Mouse (Mus musculus): ENCODE data around the gene Hdac7. TPM values are rescaled to one million over a fixed set of nuclear protein-coding genes. Genes with fewer than 3 reads are reported as not detected.

The Hdac7 gene
- polyA plus RNA-seq, 1 experiment, result 14.4 TPM

GRCm38 (mm10) chr15:97828901-97829338 lies 15.4 kb downstream of the Hdac7 start:
- Histone ChIP-seq H3K4me1 (ENCODE audit: control insufficient read depth, insufficient read depth, low read length) (no peaks in the 10 kb centered on the region), H3K27ac (ENCODE audit: insufficient read depth, low read length) (no peak overlapping the region), H3K36me3 (ENCODE audit: control insufficient read depth, insufficient read depth, low read length, poor library complexity, severe bottlenecking) (no peaks in the 10 kb centered on the region), H3K9me3 (replicated peaks; ENCODE audit: control insufficient read depth, insufficient read depth, low read length, poor library complexity, severe bottlenecking) (no peaks in the 10 kb centered on the region), H3K27me3 (ENCODE audit: control insufficient read depth, insufficient read depth, low read length, poor library complexity, severe bottlenecking) (peaks cover 6% of the 10 kb centered on the region; the same call in 1 of the 2 replicates), H3K9ac (ENCODE audit: low read depth, poor library complexity, severe bottlenecking) (no peak overlapping the region), H3K4me3 (ENCODE audit: low read depth, low read length) (no peak overlapping the region)
- no peak for TF ChIP-seq EP300 (IDR thresholded peaks at IDR 0.05; ENCODE audit: insufficient read depth, low read depth, low read length)
- TF ChIP-seq CTCF (IDR thresholded peaks at IDR 0.05; ENCODE audit: low read depth, low read length), result no peak
- no peak for TF ChIP-seq POLR2A (IDR thresholded peaks at IDR 0.05; ENCODE audit: insufficient read depth, low read length)

DNA sequence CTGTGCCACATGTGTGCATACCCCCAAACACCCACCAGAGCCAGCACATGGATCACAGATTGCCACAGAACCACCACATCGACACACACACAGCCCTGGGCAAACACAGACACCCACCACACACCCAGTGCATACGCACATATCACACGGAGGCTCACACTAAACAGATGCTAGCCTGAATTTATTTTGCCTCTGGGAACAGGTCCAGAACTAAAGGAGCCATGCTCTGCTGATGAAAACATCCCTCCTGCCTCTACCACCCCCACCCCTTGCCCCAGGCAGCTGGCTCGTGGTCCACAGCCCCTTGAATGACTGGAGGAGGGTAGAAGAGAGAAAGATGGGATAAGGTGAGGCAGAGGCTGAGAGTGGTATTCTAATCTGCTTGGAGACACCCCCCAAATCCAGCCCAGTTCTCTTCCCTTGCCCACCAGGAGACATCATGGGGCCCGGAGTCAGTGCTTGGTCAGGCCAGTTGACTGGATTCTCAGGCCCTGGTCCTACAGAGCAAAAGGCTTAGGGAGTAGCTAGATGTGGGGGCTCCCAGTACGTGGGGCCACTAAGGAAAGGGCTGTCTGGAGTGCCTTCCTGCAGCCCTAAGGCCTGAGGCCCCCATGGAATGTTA lies 16.0 kb downstream of the Hdac7 start:
- Histone ChIP-seq H3K4me1 (ENCODE audit: control insufficient read depth, insufficient read depth, low read length) (no peaks in the 10 kb centered on the region), H3K9ac (ENCODE audit: low read depth, poor library complexity, severe bottlenecking) (no peak overlapping the region), H3K4me3 (ENCODE audit: low read depth, low read length) (no peak overlapping the region), H3K9me3 (replicated peaks; ENCODE audit: control insufficient read depth, insufficient read depth, low read length, poor library complexity, severe bottlenecking) (no peaks in the 10 kb centered on the region), H3K27me3 (ENCODE audit: control insufficient read depth, insufficient read depth, low read length, poor library complexity, severe bottlenecking) (peaks cover 6% of the 10 kb centered on the region; the same call in 1 of the 2 replicates), H3K36me3 (ENCODE audit: control insufficient read depth, insufficient read depth, low read length, poor library complexity, severe bottlenecking) (no peaks in the 10 kb centered on the region), H3K27ac (ENCODE audit: insufficient read depth, low read length) (no peak overlapping the region)
- TF ChIP-seq POLR2A (IDR thresholded peaks at IDR 0.05; ENCODE audit: insufficient read depth, low read length) (no peak), EP300 (IDR thresholded peaks at IDR 0.05; ENCODE audit: insufficient read depth, low read depth, low read length) (no peak)

DNA sequence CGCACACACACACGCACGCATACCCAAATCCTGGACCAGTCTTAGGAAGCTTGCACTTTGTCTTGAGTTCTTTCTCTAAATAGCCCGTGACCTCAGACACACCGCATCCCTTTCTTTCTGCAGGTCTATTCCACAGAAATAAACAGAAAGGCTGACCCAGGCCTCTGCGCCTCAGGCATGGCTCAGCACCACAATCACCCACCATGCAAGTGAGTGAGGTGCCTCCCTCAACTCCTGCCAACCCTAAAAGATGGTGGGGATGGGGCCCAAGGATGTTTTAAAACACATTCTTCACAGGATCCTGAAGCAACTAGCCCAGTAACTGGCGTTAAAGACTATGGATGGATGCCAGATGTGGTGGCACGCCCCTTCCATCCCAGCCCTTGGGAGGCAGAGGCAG lies 16.9 kb downstream of the Hdac7 start:
- Histone ChIP-seq H3K4me1 (ENCODE audit: control insufficient read depth, insufficient read depth, low read length) (no peaks in the 10 kb centered on the region), H3K9ac (ENCODE audit: low read depth, poor library complexity, severe bottlenecking) (no peak overlapping the region), H3K4me3 (ENCODE audit: low read depth, low read length) (no peak overlapping the region), H3K36me3 (ENCODE audit: control insufficient read depth, insufficient read depth, low read length, poor library complexity, severe bottlenecking) (no peaks in the 10 kb centered on the region), H3K9me3 (replicated peaks; ENCODE audit: control insufficient read depth, insufficient read depth, low read length, poor library complexity, severe bottlenecking) (no peaks in the 10 kb centered on the region), H3K27me3 (ENCODE audit: control insufficient read depth, insufficient read depth, low read length, poor library complexity, severe bottlenecking) (peaks cover 6% of the 10 kb centered on the region; the same call in 1 of the 2 replicates), H3K27ac (ENCODE audit: insufficient read depth, low read length) (no peak overlapping the region)
- TF ChIP-seq EP300 (IDR thresholded peaks at IDR 0.05; ENCODE audit: insufficient read depth, low read depth, low read length) (no peak), POLR2A (IDR thresholded peaks at IDR 0.05; ENCODE audit: insufficient read depth, low read length) (no peak), CTCF (IDR thresholded peaks at IDR 0.05; ENCODE audit: low read depth, low read length) (no peak)

- Histone ChIP-seq H3K36me3 (ENCODE audit: control insufficient read depth, insufficient read depth, low read length, poor library complexity, severe bottlenecking) (no peaks in the 10 kb centered on the region), H3K27me3 (ENCODE audit: control insufficient read depth, insufficient read depth, low read length, poor library complexity, severe bottlenecking) (peaks cover 6% of the 10 kb centered on the region; the same call in 1 of the 2 replicates), H3K4me1 (ENCODE audit: control insufficient read depth, insufficient read depth, low read length) (no peaks in the 10 kb centered on the region), H3K9ac (ENCODE audit: low read depth, poor library complexity, severe bottlenecking) (no peak overlapping the region), H3K9me3 (replicated peaks; ENCODE audit: control insufficient read depth, insufficient read depth, low read length, poor library complexity, severe bottlenecking) (no peaks in the 10 kb centered on the region), H3K4me3 (ENCODE audit: low read depth, low read length) (no peak overlapping the region), H3K27ac (ENCODE audit: insufficient read depth, low read length) (no peak overlapping the region)
- TF ChIP-seq CTCF (IDR thresholded peaks at IDR 0.05; ENCODE audit: low read depth, low read length) (no peak), POLR2A (IDR thresholded peaks at IDR 0.05; ENCODE audit: insufficient read depth, low read length) (no peak), EP300 (IDR thresholded peaks at IDR 0.05; ENCODE audit: insufficient read depth, low read depth, low read length) (no peak)
These were observed 17.6 kb downstream of the Hdac7 start for GRCm38 (mm10) chr15:97826588-97827261.

GRCm38 (mm10) chr15:97825941-97826587 lies 18.2 kb downstream of the Hdac7 start:
- no peaks in the 10 kb centered on the region for H3K4me1 ChIP-seq (ENCODE audit: control insufficient read depth, insufficient read depth, low read length)
- no peak for TF ChIP-seq CTCF (IDR thresholded peaks at IDR 0.05; ENCODE audit: low read depth, low read length)
- no peak for TF ChIP-seq EP300 (IDR thresholded peaks at IDR 0.05; ENCODE audit: insufficient read depth, low read depth, low read length)
- TF ChIP-seq POLR2A (IDR thresholded peaks at IDR 0.05; ENCODE audit: insufficient read depth, low read length), result no peak

More at GRCm38 (mm10) chr15:97825941-97826587, 18.2 kb downstream of the Hdac7 start:
- Histone ChIP-seq H3K27ac (ENCODE audit: insufficient read depth, low read length) (no peak overlapping the region), H3K9ac (ENCODE audit: low read depth, poor library complexity, severe bottlenecking) (no peak overlapping the region), H3K4me3 (ENCODE audit: low read depth, low read length) (peak overlapping the region; percentile 13; the same call in 1 of the 2 replicates), H3K9me3 (replicated peaks; ENCODE audit: control insufficient read depth, insufficient read depth, low read length, poor library complexity, severe bottlenecking) (no peaks in the 10 kb centered on the region), H3K27me3 (ENCODE audit: control insufficient read depth, insufficient read depth, low read length, poor library complexity, severe bottlenecking) (peaks cover 4% of the 10 kb centered on the region; the same call in 1 of the 2 replicates), H3K36me3 (ENCODE audit: control insufficient read depth, insufficient read depth, low read length, poor library complexity, severe bottlenecking) (no peaks in the 10 kb centered on the region)
